Mouse (Mus musculus) CD8-positive naive resting alpha-beta T cell, adult 2 months (primary cell): Measurements from ENCODE around the gene Klhl29.

Experiments
- DNase-seq, 2 experiments: peaks; one replicate each; pipeline ENCODE4 v3.0.0; 2022; ENCODE audit warnings: low read depth in 2 of 2, low spot score in 2 of 2

Gene Klhl29

DNA sequence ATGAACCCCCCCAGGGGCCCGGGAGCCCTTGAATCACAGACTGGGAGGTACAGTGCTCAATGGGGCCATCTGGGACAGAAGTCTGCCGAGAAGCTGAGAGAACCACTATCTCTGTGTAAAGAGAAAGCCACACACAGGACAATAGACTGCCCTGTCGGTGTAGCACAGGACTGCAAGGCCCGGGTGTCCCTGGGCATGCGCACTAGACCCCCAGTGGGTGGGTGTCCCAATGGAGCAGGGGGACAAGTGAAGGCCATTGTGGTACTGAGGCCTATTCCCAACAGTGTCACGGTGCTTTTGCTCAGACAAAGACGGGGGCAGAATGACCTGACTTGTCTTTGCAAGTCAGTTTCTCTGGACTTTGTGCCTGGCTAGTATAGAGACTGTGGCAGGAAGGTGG, 186.6 kb downstream of the Klhl29 start:
- no peak for DNase-seq

DNA sequence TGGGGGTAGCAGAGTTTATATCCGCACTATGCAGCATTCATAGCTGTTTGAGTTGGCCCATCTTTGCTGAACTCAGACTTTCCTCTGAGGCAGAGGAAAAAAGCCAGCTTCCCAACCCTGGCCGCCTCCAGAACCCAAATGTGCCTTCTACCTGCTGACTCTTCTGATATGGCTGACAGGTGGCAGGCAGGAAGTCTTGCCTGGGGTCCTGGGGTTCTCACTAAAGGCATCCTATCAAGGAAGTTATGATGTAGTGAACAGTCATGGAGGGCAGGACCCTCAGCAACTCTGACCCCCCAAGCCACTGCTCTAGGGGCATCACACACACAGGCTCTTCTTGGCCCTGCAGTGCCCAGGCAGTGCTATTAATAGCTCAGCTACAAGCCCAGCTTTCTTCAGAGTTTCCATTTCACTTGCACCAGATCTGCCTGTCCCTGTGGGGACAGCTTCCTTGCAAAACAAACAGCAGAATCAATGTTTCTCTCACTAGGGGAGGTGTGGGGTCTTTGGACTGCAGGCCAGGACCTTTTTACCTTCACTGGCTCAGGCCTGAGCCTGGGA, 187.6 kb downstream of the Klhl29 start:
- DNase-seq: no peak

DNA sequence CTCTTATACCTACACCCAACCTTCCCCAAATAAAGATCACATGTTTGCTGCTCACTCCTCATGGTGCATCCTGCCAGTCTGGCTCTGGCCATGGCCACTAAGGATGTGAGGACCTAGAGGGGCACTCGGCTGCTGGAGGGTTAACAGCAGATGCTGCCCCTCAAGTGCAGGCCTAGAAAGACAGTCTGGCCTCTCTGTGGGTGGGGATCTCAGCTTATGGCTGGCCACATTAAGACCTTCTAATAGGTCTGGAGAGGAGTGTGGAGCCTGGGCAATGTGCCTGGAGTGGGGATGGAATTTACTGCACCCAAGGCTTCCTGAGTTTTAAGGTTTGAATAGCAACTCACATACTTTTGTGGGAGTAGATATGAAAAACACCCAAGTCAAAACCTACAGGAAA, 188.8 kb downstream of the Klhl29 start:
- no peak for DNase-seq

DNA sequence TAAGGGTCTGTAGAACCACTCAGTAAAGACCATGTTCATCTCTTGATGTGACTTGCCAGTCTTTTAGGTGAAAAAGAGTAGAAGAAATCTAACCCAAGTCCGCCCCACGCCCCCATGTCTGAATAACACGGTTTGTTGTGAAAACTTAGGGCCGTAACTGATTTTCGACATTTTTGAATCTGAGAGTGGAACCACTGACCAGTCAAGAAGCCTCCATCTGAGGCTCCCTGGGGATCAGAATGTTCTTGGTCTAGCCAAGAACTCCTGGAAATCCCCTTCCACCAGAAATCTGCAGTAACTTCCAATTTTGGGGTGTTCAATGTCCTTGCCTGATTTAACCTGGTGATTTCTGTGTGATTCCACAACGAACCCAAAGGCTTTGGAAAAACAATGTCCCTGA, 189.9 kb downstream of the Klhl29 start:
- DNase-seq: no peak

DNA sequence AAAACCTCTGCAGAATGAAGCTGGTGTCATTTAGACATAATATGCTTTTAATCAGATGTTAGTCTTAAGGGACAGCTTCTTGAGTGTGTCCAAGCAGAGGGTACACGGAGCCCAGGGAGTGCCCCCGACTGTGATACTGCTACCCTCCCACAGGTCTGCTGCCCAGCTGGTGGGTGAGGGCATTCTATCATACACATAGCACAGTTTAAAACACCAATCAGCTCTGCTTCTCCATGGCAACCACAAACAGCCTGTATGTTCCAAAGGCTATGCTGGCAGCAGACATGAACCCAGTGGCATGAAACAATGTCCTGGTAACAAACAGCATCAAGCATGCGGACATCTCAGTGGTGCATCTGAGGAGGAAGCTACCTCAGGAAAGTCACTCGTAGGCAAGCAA, 192.9 kb downstream of the Klhl29 start:
- DNase-seq: no peak

DNA sequence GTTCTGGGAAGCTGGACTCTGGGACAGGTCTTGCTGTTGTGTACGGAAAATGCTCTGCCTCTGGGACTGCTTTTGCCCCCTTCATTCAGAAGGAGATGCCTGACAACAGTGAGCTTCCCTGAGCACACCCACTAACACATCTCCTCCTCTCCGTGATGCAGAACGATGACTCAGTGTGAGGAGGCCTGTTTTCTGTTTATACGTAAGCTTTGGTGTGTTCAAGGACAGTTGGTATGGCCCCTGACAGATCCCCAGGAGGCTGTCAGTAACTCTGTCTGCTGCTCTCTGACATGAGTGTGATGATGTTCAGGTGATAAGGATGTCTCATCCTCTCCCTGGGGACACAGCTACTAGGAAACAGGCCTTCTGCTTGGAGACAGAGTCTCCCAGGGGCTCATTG, 193.3 kb downstream of the Klhl29 start:
- DNase-seq: no peak

DNA sequence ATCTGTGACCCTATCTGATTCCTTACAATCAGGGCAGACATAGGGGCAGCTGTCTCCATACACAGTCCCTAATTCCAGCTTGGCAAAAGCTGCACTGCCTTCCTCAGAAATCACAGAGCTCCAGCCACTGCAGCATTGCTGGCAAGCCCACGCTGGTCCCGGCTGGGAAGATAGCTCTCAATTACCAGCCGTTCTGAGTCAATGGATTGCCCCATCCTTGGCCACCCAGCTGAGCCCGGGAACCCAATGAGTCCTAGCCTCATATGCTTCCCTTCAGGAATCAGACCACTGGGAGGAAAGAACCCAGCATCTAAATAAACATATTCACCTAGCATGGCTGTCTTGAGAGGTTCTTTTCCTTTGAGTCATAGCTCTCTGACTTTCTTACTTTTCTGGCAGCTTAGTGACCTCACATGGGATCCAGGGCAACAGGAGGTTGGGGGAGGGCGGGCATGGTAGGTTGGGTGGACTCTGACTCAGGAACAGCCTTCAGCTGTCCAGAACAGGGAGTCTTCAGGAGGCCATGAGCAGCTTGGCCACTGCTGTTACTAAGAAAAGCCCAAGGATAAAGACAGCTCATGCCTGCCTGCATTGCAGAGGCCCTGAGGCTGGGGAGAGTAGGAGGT, 198.7 kb downstream of the Klhl29 start:
- no peak for DNase-seq

DNA sequence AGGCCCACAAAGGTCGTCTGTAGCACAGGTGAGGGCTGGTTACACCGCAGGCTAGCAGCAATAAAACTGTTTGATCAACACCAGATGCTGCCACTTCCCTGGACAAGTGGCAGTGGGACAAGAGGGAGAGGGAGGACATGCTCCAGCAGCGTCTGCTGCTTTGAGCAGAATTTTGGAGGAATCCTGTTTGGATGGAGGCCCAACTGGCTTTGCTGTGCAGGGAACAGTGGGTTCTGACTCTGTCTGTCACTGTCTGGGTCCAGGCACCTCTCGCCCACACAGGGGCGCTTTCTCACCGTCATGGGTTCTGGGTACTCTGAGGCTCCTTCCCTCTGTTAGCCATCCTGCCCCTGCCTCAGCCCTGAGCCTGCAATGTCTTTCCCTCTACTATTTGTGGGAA, 209.3 kb downstream of the Klhl29 start:
- no peak for DNase-seq

DNA sequence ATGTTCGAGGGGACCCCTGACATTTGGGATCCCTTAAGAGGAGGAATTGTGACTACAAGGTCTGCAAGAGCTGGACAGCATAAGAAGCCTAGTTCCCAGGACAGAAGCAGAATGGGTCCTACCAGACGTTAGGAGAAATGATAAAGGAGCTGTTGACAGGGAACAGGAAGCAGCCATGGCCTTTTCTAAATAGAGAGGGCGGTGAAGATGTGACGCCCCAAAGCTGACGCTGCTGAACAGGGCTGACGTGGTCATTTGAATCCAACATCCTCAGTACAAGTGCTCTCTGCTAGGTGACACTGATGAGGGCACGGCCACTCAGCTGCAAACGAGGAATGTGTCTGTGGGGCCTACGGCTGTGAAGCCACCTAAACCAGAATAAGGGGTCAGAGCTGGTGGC, 210.1 kb downstream of the Klhl29 start:
- DNase-seq: no peak

DNA sequence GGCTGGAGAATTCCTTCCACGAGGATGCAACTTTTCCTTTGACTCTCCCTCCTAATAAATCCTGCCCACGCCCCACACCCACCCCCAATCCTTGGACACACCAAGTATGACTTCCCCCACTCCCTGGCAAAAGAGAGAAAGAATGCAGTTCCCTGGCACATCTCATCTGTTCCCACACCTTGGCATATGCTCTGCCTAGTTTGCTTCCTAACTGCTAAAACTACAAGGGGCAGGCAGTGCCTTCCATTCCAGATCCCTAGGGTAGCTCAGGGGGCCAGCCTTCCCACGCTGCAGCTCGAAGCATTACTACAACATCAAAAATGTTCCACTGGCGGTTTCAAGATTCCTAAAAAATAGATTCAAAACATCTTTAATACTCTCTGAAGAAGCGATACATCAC, 212.8 kb downstream of the Klhl29 start:
- DNase-seq: no peak

DNA sequence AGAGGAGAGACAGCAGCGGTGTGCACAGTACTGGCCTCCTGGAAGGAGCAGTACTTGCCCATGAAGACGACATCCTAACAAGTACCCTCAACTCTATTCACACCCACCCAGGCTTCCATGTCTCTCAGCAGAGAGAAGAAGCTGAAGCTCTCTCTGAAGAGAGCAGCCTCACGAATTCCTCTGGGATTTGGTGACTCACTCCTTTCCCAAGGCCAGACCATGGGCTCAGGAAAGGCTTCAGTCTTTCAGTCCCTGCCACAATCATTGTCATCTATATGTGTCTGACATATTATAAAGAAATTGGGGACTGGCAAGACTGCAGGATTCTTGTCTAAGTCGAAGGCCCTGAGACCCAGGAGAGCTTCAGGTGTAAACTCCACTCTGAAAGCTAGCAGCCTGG, 213.9 kb downstream of the Klhl29 start:
- DNase-seq: no peak

DNA sequence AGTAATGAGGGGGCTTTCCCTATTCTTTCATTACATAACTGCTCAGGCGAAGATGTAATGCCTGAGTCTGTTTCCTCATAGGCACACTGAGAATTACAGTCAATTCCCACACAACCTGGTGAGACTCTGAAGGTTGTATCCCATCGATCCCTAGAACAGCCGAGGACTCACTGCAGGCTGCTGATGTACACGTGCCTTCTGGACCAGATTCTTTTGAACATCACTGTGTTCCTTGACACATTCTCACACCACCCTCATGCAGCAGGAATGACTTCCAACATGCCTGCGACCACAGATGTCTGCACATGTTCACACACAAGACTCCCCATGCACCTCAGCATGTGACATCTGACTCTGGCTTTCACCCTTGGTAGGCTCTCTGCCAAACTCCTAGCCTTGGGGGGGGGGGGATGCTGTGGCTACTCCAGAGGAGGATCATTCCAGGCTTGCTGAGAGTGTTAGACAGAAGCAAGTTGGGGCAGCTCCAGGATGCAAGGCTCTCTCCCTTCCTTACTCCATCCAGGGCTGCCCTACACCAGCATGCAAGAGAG, 217.5 kb downstream of the Klhl29 start:
- DNase-seq: no peak

DNA sequence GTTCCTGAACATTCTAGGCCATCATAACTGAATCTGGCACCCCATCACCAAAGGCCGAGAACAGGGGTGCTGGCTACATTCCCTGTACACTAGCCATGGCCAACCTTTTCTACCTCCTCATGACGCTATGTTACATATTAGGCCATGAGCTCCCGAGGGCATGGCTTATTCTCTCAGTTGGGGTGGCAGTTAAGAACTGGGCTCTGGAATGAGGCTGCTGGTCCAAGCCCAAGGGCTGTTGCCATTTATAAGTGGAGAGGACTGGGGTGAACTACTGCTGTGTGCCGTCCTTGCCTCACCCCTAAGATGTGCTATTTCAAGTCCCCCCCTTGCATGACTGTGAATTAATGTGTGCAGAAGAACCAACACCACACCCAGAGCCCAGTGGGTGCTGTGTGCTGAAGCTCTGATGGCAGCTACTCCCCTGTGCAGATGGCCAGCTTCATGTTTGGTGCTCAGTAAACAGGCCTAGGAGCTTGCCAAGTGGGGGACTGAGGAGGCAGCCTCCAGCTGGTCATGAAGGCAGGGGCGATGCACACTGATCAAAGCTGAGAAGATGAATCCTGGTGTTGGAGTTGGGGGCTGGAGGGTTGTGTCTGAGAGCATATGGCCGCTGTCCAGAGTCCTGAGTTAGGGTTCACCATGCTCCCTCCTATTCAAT, 218.3 kb downstream of the Klhl29 start:
- no peak for DNase-seq

DNA sequence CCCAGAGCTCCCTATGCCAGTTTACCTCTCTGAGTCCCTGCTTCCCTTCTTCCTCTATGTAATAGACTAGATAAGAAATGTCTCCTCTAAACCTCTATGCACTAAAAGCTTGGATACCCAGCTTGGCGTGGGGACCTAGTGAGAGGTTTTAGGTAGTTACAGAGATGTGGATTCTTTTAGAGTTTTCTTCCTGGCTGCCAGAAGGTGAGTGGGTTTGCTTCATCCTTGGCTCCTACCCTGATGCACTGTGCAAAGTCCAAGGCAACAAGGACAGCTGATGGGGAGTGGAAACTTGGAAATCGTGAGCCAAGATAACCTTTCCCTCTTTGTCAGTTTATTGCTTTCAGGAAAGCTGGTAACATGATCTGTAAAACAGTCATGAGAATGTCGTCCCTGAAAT, 220.3 kb downstream of the Klhl29 start:
- DNase-seq: no peak

DNA sequence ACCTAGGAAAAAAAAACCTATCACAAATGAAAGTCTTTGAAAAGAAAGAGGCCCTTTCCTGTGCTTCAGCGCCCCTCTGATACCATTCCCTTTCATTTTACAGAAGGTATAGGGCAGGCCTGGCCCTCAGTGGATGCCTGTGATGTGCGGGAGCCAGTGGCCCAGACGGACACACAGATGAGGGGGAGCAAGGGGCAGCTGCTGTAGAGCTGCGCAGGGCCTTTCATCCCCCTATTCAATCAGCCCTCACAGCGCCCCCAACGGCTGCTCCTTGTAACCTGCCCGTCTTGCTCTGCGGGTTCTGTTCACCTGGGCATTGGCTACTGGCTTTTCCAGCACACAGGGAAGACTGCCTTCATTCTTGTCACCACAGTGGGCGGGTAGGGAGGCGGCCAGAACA, 223.6 kb downstream of the Klhl29 start:
- DNase-seq: no peak

DNA sequence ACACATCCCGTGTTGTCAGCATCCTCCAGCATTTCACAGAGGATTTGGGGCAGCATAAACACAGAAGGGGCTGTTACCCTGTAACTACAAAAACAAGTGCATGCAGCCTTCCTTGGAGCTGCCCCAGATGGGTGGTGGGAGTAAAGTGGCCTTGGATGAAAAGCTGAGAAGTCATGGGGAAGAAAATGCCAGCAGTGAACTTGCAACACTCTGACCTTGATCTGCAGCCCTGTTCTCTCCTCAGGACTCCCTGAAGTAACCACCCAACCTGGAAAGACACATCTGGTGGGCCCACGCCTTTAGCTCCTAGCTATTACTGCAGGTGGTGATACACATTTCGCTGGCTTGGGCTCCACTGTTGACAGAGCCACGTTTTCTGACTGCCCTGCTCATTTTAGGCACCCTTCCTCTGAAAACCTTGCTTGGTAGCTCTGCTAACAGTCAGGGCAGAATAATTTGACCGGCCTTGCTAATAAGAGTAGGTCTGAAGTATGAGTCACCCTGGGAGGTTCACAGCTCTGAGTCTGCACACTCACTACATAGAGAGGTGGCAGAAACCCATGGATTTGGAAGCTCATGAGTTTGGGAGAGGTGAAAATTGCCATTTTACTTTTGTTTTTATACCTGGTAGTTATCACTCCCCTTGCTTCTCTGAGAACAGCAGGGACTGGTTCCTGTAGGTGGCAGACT, 228.0 kb downstream of the Klhl29 start:
- DNase-seq: no peak

DNA sequence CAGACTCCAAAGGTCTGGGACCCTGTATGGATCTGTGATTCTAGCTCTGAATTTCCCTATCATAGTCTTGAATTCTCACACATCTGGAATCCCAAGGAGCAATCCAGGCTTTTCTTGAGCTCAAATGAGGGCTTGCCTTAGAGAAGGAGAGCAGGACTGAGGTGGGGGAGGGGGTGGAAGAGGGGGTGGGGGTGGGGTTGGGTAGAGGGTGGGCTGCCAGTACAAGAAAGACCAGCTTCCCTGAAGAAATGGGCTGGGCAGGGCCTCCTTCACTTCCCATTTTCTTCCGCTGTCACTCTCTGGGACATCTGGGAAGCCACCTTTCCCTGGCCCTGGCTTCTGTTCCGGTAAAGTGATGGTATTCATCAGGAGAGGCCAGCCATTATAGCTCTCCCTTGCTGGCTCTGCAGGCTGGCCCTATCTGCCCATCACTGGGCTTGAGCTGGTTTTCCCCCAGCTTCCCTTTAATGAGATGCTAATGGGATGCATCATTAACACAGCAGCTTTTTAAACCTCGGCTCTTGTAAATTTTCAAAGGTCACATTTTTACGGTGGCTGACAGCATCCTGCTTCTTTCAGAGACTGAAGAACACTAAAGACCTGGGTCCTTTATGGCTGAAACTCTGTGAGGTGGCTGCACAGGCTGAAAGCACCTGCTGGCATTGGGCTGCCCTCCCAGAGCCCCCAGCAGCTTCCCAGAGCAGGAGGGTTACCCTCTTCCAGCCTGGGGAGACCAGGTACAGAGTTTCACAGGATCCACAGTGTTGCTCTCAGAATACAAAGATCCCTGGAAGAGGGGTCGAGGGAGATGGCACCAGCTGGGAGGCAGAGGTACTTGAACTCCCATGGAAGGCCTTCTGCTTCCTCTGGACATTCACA, 231.3 kb downstream of the Klhl29 start:
- DNase-seq: no peak

DNA sequence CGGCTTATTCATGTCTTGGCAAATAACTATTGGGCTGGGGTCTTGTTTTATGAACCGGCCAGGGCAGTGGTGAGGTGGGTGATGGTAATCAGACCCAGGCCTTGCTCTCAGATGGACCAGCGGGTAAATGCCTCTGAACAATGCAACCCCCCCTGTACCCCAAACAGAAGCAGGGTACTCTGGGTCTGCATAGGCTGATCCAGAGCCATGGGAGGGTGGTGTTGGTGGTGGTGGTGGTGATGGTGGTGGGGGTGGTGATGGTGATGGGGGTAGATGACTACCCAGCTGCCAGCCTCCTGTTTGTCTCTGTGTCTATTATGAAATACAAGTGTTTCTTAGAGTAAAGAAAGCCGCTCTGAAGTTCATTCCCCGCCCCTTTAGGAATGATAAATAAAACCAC, 232.3 kb downstream of the Klhl29 start:
- DNase-seq: no peak

DNA sequence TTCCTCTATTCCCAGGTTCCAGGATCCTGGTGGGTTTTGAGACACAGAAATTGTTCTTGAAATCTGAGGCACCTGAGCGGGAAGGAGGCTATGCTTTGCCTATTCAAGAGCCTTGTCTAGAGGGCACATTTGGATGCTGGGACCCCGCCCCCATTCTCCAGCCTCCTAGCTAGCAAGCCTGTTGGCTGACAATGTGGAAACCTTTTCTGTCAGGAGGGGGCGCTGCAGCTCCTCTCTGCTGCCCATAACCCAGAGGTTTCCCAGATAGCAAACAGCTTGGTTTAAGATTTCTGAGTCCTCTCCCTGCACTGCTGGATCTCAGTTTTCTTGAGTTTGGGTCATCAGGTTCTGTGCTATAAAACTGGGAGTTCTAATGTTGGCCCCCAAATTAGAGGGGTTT, 232.7 kb downstream of the Klhl29 start:
- DNase-seq: no peak

DNA sequence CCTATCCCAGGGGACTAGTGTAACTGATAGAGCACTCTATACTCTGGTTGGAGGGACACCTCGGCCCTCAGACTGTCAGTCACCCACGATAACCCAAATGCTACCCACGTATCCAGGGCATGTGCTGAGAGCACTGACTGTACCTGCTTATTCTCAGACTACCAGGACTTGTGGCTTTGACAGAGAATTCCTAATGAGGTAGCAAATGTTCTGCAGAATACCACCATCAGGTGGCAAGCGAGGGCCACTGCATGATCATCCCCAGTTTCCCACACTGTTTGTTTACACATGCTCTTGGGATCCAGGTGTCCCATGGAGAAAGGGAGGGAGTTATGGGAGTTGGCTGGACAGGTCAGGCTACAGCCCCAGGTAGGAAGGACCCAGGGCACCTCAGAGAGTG, 234.4 kb downstream of the Klhl29 start:
- DNase-seq: no peak

DNA sequence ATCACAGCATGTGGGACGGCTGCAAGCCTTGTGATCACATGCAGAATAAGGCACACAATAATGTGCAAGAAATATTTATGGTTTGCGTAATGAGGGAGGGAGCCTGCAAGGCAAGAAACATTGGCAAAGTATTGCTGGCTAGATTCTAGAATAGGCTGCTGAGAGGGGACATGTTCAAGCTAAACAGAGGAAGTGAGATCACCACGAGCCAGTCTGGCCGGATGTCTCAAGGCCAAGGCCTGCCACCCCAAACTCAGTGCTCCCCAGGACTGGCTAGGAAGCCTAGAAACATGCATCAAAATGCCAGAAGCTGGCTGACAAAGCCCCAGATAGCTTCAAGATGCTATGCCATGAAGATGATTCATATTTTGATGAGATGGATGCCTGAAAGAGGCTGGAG, 236.2 kb downstream of the Klhl29 start:
- DNase-seq: no peak
